Mouse (Mus musculus) myocyte (in vitro differentiated cells): ENCODE measurements at regions not wholly inside any gene's neighbourhood (a gene's known extent, or its start where the extent isn't known, plus 50 kb on each side); places are given as distances from the start of the nearest gene placed in this dataset.
"Not testable (repeated sequence)": the region's sequence is repeated elsewhere in the genome, so short reads cannot be mapped to it uniquely, and the experiment has no call there.

ENCODE experiments used
- H3K27me3 ChIP-seq: one replicate; pipeline ENCODE4 v1.6.1; 2011; ENCODE audit not compliant: control insufficient read depth, insufficient read depth, insufficient read length
- H3K36me3 ChIP-seq: one replicate; pipeline ENCODE4 v1.6.1; 2011; ENCODE audit not compliant: control insufficient read depth, insufficient read depth
- H3K4me2 ChIP-seq: one replicate; pipeline ENCODE4 v1.6.1; 2011; ENCODE audit warnings: low read depth, control low read depth
- H3K4me3 ChIP-seq: one replicate; pipeline ENCODE4 v1.5.1; 2011; ENCODE audit warnings: mild to moderate bottlenecking, control low read depth, moderate library complexity
- H3K79me2 ChIP-seq: one replicate; pipeline ENCODE4 v1.6.1; 2011; ENCODE audit not compliant: control insufficient read depth, insufficient read depth
- H3ac ChIP-seq: one replicate; pipeline ENCODE4 v1.6.1; 2011; ENCODE audit not compliant: control insufficient read depth, insufficient read length
- CEBPB ChIP-seq: IDR thresholded peaks from 2 replicates; pipeline ENCODE4 v1.6.1; 2011; ENCODE audit warnings: mild to moderate bottlenecking, moderate library complexity; ENCODE audit not compliant: poor library complexity, insufficient read depth, severe bottlenecking
- E2F4 ChIP-seq: IDR thresholded peaks from one replicate; pipeline ENCODE4 v1.6.1; 2011; ENCODE audit warnings: mild to moderate bottlenecking, control low read depth, moderate library complexity; ENCODE audit not compliant: insufficient read depth
- MAX ChIP-seq: IDR thresholded peaks from one replicate; pipeline ENCODE4 v1.6.1; 2011; ENCODE audit warnings: low read depth, mild to moderate bottlenecking, control low read depth
- MYOD1 ChIP-seq, 3 experiments: IDR thresholded peaks; one replicate each; pipeline ENCODE4 v1.6.1; 2011; ENCODE audit warnings: control low read depth in 2 of 3, low read depth in 2 of 3, mild to moderate bottlenecking in 2 of 3, moderate library complexity in 1 of 3; ENCODE audit not compliant: insufficient read length in 2 of 3, control insufficient read depth in 1 of 3
- MYOG ChIP-seq, 3 experiments: IDR thresholded peaks; one replicate each; pipeline ENCODE4 v1.6.1; 2011; ENCODE audit warnings: control low read depth in 2 of 3, low read depth in 2 of 3, mild to moderate bottlenecking in 2 of 3; ENCODE audit not compliant: insufficient read length in 2 of 3, control insufficient read depth in 1 of 3, insufficient read depth in 1 of 3
- POLR2A ChIP-seq: IDR thresholded peaks from one replicate; pipeline ENCODE4 v1.6.1; 2011; ENCODE audit warnings: low read depth, mild to moderate bottlenecking, control low read depth, moderate library complexity; ENCODE audit not compliant: insufficient read length
- POLR2AphosphoS2 ChIP-seq: IDR thresholded peaks from one replicate; pipeline ENCODE4 v1.6.1; 2011; ENCODE audit warnings: low read depth, control low read depth; ENCODE audit not compliant: insufficient read length
- REST ChIP-seq: IDR thresholded peaks from one replicate; pipeline ENCODE4 v1.6.1; 2011; ENCODE audit warnings: mild to moderate bottlenecking, control low read depth, moderate library complexity; ENCODE audit not compliant: insufficient read depth, insufficient read length
- SRF ChIP-seq: IDR thresholded peaks from one replicate; pipeline ENCODE4 v1.6.1; 2011; ENCODE audit warnings: low read depth; ENCODE audit not compliant: control insufficient read depth, insufficient read length
- TCF12 ChIP-seq: IDR thresholded peaks from one replicate; pipeline ENCODE4 v1.6.1; 2011; ENCODE audit warnings: mild to moderate bottlenecking, control low read depth; ENCODE audit not compliant: poor library complexity, insufficient read depth, severe bottlenecking
- TCF3 ChIP-seq: IDR thresholded peaks from one replicate; pipeline ENCODE4 v1.6.1; 2011; ENCODE audit warnings: low read depth, control low read depth; ENCODE audit not compliant: insufficient read length
- USF1 ChIP-seq: IDR thresholded peaks from one replicate; pipeline ENCODE4 v1.6.1; 2011; ENCODE audit warnings: low read depth, mild to moderate bottlenecking, control low read depth, moderate library complexity

DNA sequence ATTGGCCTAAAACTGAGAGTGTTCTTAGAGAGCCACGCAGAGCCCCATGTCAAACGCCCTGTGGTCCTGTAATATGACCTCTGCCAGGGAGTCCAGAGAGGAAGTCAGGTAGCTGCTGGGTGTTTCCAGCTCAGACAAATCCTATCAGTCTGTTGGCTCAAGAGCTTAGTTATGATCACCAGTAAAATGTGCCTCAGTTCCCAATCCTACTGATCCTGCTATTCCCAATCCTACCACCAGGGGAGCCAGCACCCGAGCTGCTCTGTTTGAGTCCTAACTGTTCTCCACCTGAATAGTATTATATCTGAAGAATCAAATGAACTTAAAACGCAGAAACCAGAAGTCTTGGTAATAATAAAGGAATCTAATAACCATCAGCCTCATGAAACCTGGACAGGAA, 178.5 kb downstream of the Diras2 start:
- no peak overlapping the region for H3ac ChIP-seq
- no peaks in the 10 kb centered on the region for H3K36me3 ChIP-seq
- no peak overlapping the region for H3K4me2 ChIP-seq
- H3K79me2 ChIP-seq, result no peaks in the 10 kb centered on the region
- no peak overlapping the region for H3K4me3 ChIP-seq
- TF ChIP-seq REST, result no peak
- no peak for TF ChIP-seq POLR2AphosphoS2
- TF ChIP-seq MAX, result no peak
- TF ChIP-seq MYOG (IDR thresholded peaks at IDR 0.05; ENCODE audit: control insufficient read depth in 1 of 3, insufficient read depth in 1 of 3, insufficient read length in 2 of 3, low read depth in 2 of 3), result no peak
- no peak for TF ChIP-seq POLR2A
- no peak for TF ChIP-seq TCF3
- no peak for TF ChIP-seq SRF
- TF ChIP-seq MYOD1 (IDR thresholded peaks at IDR 0.05; ENCODE audit: control insufficient read depth in 1 of 3, insufficient read length in 2 of 3, low read depth in 2 of 3), result no peak
- TF ChIP-seq E2F4, result no peak
- no peak for TF ChIP-seq TCF12
- TF ChIP-seq USF1, result no peak
- TF ChIP-seq CEBPB, result no peak
- no peaks in the 10 kb centered on the region for H3K27me3 ChIP-seq

DNA sequence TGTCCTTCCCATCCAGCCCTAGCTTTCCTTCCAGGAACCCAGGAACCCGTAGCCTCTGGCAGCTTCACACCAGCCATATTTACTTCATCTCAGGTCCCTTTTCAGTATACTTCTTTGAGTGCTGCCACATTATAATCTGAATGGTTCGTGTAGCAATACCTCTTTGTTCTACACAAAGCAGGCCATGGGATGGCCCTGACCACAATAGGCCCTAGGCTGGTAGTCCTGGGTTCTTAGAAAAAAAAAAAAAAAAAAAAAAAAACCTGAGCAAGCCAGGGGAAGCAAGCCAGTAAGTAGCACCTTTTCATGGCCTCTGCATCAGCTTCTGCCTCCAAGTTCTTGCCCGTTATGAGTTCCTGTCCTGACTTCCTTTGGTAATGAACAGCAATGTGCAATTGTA, 177.6 kb downstream of the Diras2 start:
- H3ac ChIP-seq, result no peak overlapping the region
- H3K79me2 ChIP-seq, result no peaks in the 10 kb centered on the region
- H3K36me3 ChIP-seq, result no peaks in the 10 kb centered on the region
- no peak overlapping the region for H3K4me3 ChIP-seq
- no peak for TF ChIP-seq SRF
- no peak for TF ChIP-seq TCF12
- H3K4me2 ChIP-seq, result no peak overlapping the region
- no peaks in the 10 kb centered on the region for H3K27me3 ChIP-seq

GRCm38 (mm10) chr13:52353966-52354365, 177.1 kb downstream of the Diras2 start:
- no peak overlapping the region for H3K4me3 ChIP-seq
- H3ac ChIP-seq, result no peak overlapping the region
- no peaks in the 10 kb centered on the region for H3K79me2 ChIP-seq
- no peak overlapping the region for H3K4me2 ChIP-seq
- TF ChIP-seq MYOG (IDR thresholded peaks at IDR 0.05; ENCODE audit: control insufficient read depth in 1 of 3, insufficient read depth in 1 of 3, insufficient read length in 2 of 3, low read depth in 2 of 3) (no peak), REST (no peak), CEBPB (no peak), E2F4 (no peak)
- no peaks in the 10 kb centered on the region for H3K27me3 ChIP-seq
- H3K36me3 ChIP-seq, result no peaks in the 10 kb centered on the region

GRCm38 (mm10) chr13:52355921-52356320, 175.2 kb downstream of the Diras2 start:
- not testable (repeated sequence) for H3K79me2 ChIP-seq, H3K4me2 ChIP-seq, H3K36me3 ChIP-seq, H3K4me3 ChIP-seq, H3ac ChIP-seq, H3K27me3 ChIP-seq

- H3K27me3 ChIP-seq, result not testable (repeated sequence)
These were observed 171.7 kb downstream of the Diras2 start for GRCm38 (mm10) chr13:52359332-52359731.

GRCm38 (mm10) chr13:52361177-52361846, 169.8 kb downstream of the Diras2 start:
- TF ChIP-seq MYOG (IDR thresholded peaks at IDR 0.05; ENCODE audit: control insufficient read depth in 1 of 3, insufficient read depth in 1 of 3, insufficient read length in 2 of 3, low read depth in 2 of 3), result no peak
- TF ChIP-seq TCF12, result no peak
- no peak for TF ChIP-seq POLR2AphosphoS2
- TF ChIP-seq MYOD1 (IDR thresholded peaks at IDR 0.05; ENCODE audit: control insufficient read depth in 1 of 3, insufficient read length in 2 of 3, low read depth in 2 of 3), result no peak
- TF ChIP-seq CEBPB, result no peak
- no peak for TF ChIP-seq USF1
- H3K36me3 ChIP-seq, result no peaks in the 10 kb centered on the region
- H3K79me2 ChIP-seq, result no peaks in the 10 kb centered on the region
- no peaks in the 10 kb centered on the region for H3K27me3 ChIP-seq
- H3K4me3 ChIP-seq, result no peak overlapping the region
- H3K4me2 ChIP-seq, result no peak overlapping the region
- H3ac ChIP-seq, result no peak overlapping the region

More at GRCm38 (mm10) chr13:52359332-52359731, 171.7 kb downstream of the Diras2 start:
- H3K79me2 ChIP-seq, H3ac ChIP-seq, H3K4me3 ChIP-seq, H3K36me3 ChIP-seq, H3K4me2 ChIP-seq: not testable (repeated sequence)
